Mouse (Mus musculus) G1E (cell line): ENCODE results near the gene Cyb5r1.

ENCODE experiments used
- CTCF ChIP-seq: IDR thresholded peaks from 2 replicates; pipeline ENCODE4 v1.5.1; 2012; ENCODE audit warnings: low read depth, low read length, inconsistent platforms, mixed read lengths
- GATA1 ChIP-seq: IDR thresholded peaks from 2 replicates; pipeline ENCODE4 v1.6.1; 2012; ENCODE audit warnings: borderline replicate concordance, low read length, inconsistent platforms, mixed read lengths
- POLR2AphosphoS5 ChIP-seq: IDR thresholded peaks from 2 replicates; pipeline ENCODE4 v1.6.1; 2012; ENCODE audit warnings: low read depth, low read length, inconsistent platforms; ENCODE audit not compliant: insufficient replicate concordance
- TAL1 ChIP-seq: conservative IDR thresholded peaks from 2 replicates; pipeline ENCODE4 v1.6.1; 2012; ENCODE audit warnings: low read depth, low read length, inconsistent platforms, mixed read lengths

- TF ChIP-seq CTCF (no peak), TAL1 (no peak), GATA1 (no peak), POLR2AphosphoS5 (no peak)
These were observed 6.6 kb downstream of the Cyb5r1 start for GRCm38 (mm10) chr1:134411706-134412629.
